Comparison of ENCODE assay signal across 8 mouse cellular contexts in genomic region chr2:30687121-30687551, GRCm38 (mm10).
DNase-seq lines count a peak whose midpoint lies in the region; ATAC-seq and TF ChIP-seq lines count a peak whose summit lies in the region.
"Had no signal": no experiment of that assay in that cellular context is flagged by ENCODE, and none has a peak within 500 bp of the region (broad histone marks: within the 10 kb centered on the region; RNA-seq: fewer than 3 reads in every experiment).

No protein-coding gene starts in this region.

- 41% methylated on average over 23 of the region's 23 CpGs for WGBS in intestine, postnatal 0 days
- WGBS in liver, embryonic 13.5 days (ENCODE audit: insufficient replicate concordance): 33% methylated on average over 23 of the region's 23 CpGs
- WGBS in olfactory bulb, adult 2 months: 7% methylated on average over 23 of the region's 23 CpGs

- H3K27me3 ChIP-seq in intestine, postnatal 0 days (replicated peaks; ENCODE audit: control insufficient read depth, insufficient read depth, low read length): no peaks in the 10 kb centered on the region
- peaks cover 27% of the 10 kb centered on the region for H3K27me3 ChIP-seq in liver, embryonic 13.5 days

- peak; percentile 79 for DNase-seq in ZHBTc4 (ENCODE audit: low read depth, low spot score)
- peak; percentile 43 to 46 for DNase-seq in adrenal gland, postnatal 4 days (ENCODE audit: low spot score in 2 of 2)
- DNase-seq in heart, adult 8-10 months (ENCODE audit: low spot score): peak; percentile 26
- DNase-seq in liver, embryonic 13.5 days: no peak
- no peak for DNase-seq in spleen, adult 12 weeks (ENCODE audit: low spot score)

- no peak overlapping the region for H3K4me3 ChIP-seq in intestine, postnatal 0 days (ENCODE audit: low read depth, low read length)
- H3K4me3 ChIP-seq in liver, embryonic 13.5 days (replicated peaks): no peak overlapping the region
- no peak overlapping the region for H3K4me3 ChIP-seq in olfactory bulb, adult 2 months (ENCODE audit: insufficient read depth, low read depth, low read length)
- H3K4me3 ChIP-seq: liver, embryonic 15.5 days had no signal

- no peak for ATAC-seq in intestine, postnatal 0 days
- ATAC-seq in liver, embryonic 13.5 days (ENCODE audit: low read depth): no peak

- TF ChIP-seq CTCF in intestine, postnatal 0 days (IDR thresholded peaks at IDR 0.05; ENCODE audit: low read depth): no peak
- no peak for TF ChIP-seq CTCF in olfactory bulb, adult 2 months (IDR thresholded peaks at IDR 0.05; ENCODE audit: insufficient read depth, low read depth, low read length)

- H3K36me3 ChIP-seq in intestine, postnatal 0 days (ENCODE audit: control insufficient read depth, insufficient read depth): no peaks in the 10 kb centered on the region
- no peaks in the 10 kb centered on the region for H3K36me3 ChIP-seq in liver, embryonic 13.5 days
- H3K36me3 ChIP-seq: liver, embryonic 15.5 days had no signal

- peak overlapping the region; percentile 2; the same call in 1 of the 2 replicates for H3K27ac ChIP-seq in intestine, postnatal 0 days (ENCODE audit: low read depth, low read length)
- peak overlapping the region; percentile 18; the same call in 1 of the 2 replicates for H3K27ac ChIP-seq in liver, embryonic 13.5 days
- peak overlapping the region; percentile 55 for H3K27ac ChIP-seq in olfactory bulb, adult 2 months (ENCODE audit: insufficient read depth, low read depth, low read length)
- H3K27ac ChIP-seq: liver, embryonic 15.5 days had no signal

- no peak overlapping the region for H3K9ac ChIP-seq in intestine, postnatal 0 days (ENCODE audit: low read depth, low read length)
- no peak overlapping the region for H3K9ac ChIP-seq in liver, embryonic 13.5 days
- H3K9ac ChIP-seq: liver, embryonic 15.5 days had no signal

- TF ChIP-seq POLR2A in olfactory bulb, adult 2 months (IDR thresholded peaks at IDR 0.05; ENCODE audit: insufficient read depth, low read depth, low read length): no peak

- no peak overlapping the region for H3K4me2 ChIP-seq in intestine, postnatal 0 days (replicated peaks; ENCODE audit: low read depth)
- H3K4me2 ChIP-seq in liver, embryonic 13.5 days: no peak overlapping the region
- H3K4me2 ChIP-seq: liver, embryonic 15.5 days had no signal

- 0 out of 2 replicates have a peak, but pooled peaks cover under 1% of the 10 kb centered on the region for H3K4me1 ChIP-seq in intestine, postnatal 0 days (replicated peaks; ENCODE audit: control insufficient read depth, insufficient read depth, low read length)
- peaks cover 31% of the 10 kb centered on the region for H3K4me1 ChIP-seq in liver, embryonic 13.5 days (replicated peaks)
- H3K4me1 ChIP-seq in olfactory bulb, adult 2 months (ENCODE audit: control insufficient read depth, insufficient read depth, low read length): peaks cover 54% of the 10 kb centered on the region

- no peaks in the 10 kb centered on the region for H3K9me3 ChIP-seq in intestine, postnatal 0 days (ENCODE audit: control insufficient read depth)
- H3K9me3 ChIP-seq in liver, embryonic 13.5 days (replicated peaks): no peaks in the 10 kb centered on the region
- H3K9me3 ChIP-seq: liver, embryonic 15.5 days had no signal

Comparison
In these comparisons a context has a peak if more than half of its experiments do, and no peak if none do; other contexts are left out.
1. DNase-seq: peak in ZHBTc4 (single experiment), adrenal gland, postnatal 4 days (2 of 2) and heart, adult 8-10 months (single experiment); none in liver, embryonic 13.5 days (single experiment) and spleen, adult 12 weeks (single experiment).
2. H3K27ac ChIP-seq: peak in every context shown above with its lines; median percentile 55 in olfactory bulb, adult 2 months; 18 in liver, embryonic 13.5 days; 2 in intestine, postnatal 0 days.